Mouse (Mus musculus) liver, embryonic 11.5 days (tissue): Measurements from ENCODE around the gene H2afy2. TPM values are rescaled to one million over a fixed set of nuclear protein-coding genes. Genes with fewer than 3 reads are reported as not detected.

ENCODE experiments used
- ATAC-seq: fragments of 200-750 bp; cut with Nextera tagmentation; replicated peaks from 2 replicates; pipeline ENCODE4 v1.8.0; 2017; ENCODE audit warnings: moderate number of reproducible peaks, mild to moderate bottlenecking, moderate TSS enrichment, moderate library complexity; ENCODE audit not compliant: low FRiP score
- DNase-seq: peaks from one replicate; pipeline ENCODE4 v3.0.0-alpha.2; 2017; ENCODE audit warnings: low spot score
- H3K27ac ChIP-seq: fragments of 300-500 bp; sonication (generic); 2 replicates; pipeline ENCODE4 v1.5.1; 2014; ENCODE audit warnings: mild to moderate bottlenecking, low read depth, low read length, control low read depth
- H3K27me3 ChIP-seq: fragments of 300-500 bp; sonication (generic); replicated peaks from 2 replicates; pipeline ENCODE4 v1.6.1; 2014; ENCODE audit warnings: low read length, mixed read lengths; ENCODE audit not compliant: control insufficient read depth, insufficient read depth
- H3K36me3 ChIP-seq: fragments of 300-500 bp; sonication (generic); 2 replicates; pipeline ENCODE4 v1.6.1; 2014; ENCODE audit warnings: mild to moderate bottlenecking, low read length, moderate library complexity, mixed read lengths; ENCODE audit not compliant: control insufficient read depth, insufficient read depth
- H3K4me1 ChIP-seq: fragments of 300-500 bp; sonication (generic); replicated peaks from 2 replicates; pipeline ENCODE4 v1.6.1; 2014; ENCODE audit warnings: low read length, mixed read lengths; ENCODE audit not compliant: control insufficient read depth, insufficient read depth
- H3K4me2 ChIP-seq: fragments of 300-500 bp; sonication (generic); 2 replicates; pipeline ENCODE4 v1.6.1; 2014; ENCODE audit warnings: mild to moderate bottlenecking, control low read depth, moderate library complexity
- H3K4me3 ChIP-seq: fragments of 300-500 bp; sonication (generic); 2 replicates; pipeline ENCODE4 v1.5.1; 2014; ENCODE audit warnings: low read depth, low read length, control low read depth
- H3K9ac ChIP-seq: fragments of 300-500 bp; sonication (generic); 2 replicates; pipeline ENCODE4 v1.6.1; 2014; ENCODE audit warnings: low read depth, low read length, control low read depth
- H3K9me3 ChIP-seq: fragments of 300-500 bp; sonication (generic); 2 replicates; pipeline ENCODE4 v1.6.1; 2016; ENCODE audit warnings: low read length, inconsistent platforms, mixed read lengths; ENCODE audit not compliant: control insufficient read depth
- WGBS: fragments of 180-500 bp; shearing (Covaris S2); extraction: QIAGEN DNeasy Blood & Tissue Kit; methylation state at CpG from one replicate; pipeline ENCODE4 v1.1.7; 2014; 5-methylcytosine and 5-hydroxymethylcytosine counted together
- microRNA-seq: library from miRNA; unstranded; fragments of <30 nt; microRNA quantifications from one replicate; pipeline ENCODE4, GENCODE M21; 2017; ENCODE audit warnings: borderline number of aligned reads
- polyA plus RNA-seq: library from polyadenylated mRNA; unstranded; fragments of >200 nt; fragmentation: Nextera tagmentation; extraction: Ambion mirVana; gene quantifications from 2 replicates; pipeline ENCODE4 v1.2.1, GENCODE M21; 2014

Gene H2afy2
- polyA plus RNA-seq, 1 experiment from 2014 or later, result 43.8 TPM

GRCm38 (mm10) chr10:61693563-61693962 is 90.4 kb downstream of the H2afy2 start:
- Histone ChIP-seq H3K4me1 (peaks cover 15% of the 10 kb centered on the region), H3K36me3 (peaks cover 36% of the 10 kb centered on the region), H3K27ac (no peak overlapping the region; the same call in 1 of the 2 replicates), H3K4me2 (no peak overlapping the region), H3K4me3 (no peak overlapping the region), H3K9me3 (no peaks in the 10 kb centered on the region), H3K27me3 (no peaks in the 10 kb centered on the region), H3K9ac (no peak overlapping the region)
- ATAC-seq (no peak), DNase-seq (no peak)
- WGBS, result 70% methylated on average over 4 of the region's 4 CpGs

- DNase-seq, result no peak
- 86% methylated on average over 8 of the region's 8 CpGs for WGBS
Observed at GRCm38 (mm10) chr10:61689405-61689804, 94.5 kb downstream of the H2afy2 start.

More at GRCm38 (mm10) chr10:61689405-61689804, 94.5 kb downstream of the H2afy2 start:
- Histone ChIP-seq H3K27ac (no peak overlapping the region), H3K9ac (no peak overlapping the region), H3K4me1 (no peaks in the 10 kb centered on the region), H3K4me2 (no peak overlapping the region), H3K36me3 (peaks cover 63% of the 10 kb centered on the region), H3K4me3 (no peak overlapping the region), H3K27me3 (no peaks in the 10 kb centered on the region), H3K9me3 (no peaks in the 10 kb centered on the region)
- no peak for ATAC-seq

Small RNAs within 50 kb of the gene (microRNA-seq; reads per million reads assigned to microRNA genes)
- not detected for gene Mir5108

Other genes starting within 250 kb of the H2afy2 start
- gene Npffr1, start 188.7 kb downstream of the H2afy2 start, polyA plus RNA-seq, result 0.10 TPM in 1 of 2 replicates, not detected in the other
- gene Ppa1, start 135.6 kb downstream of the H2afy2 start, polyA plus RNA-seq, result 218 and 237 TPM in 2 replicates
- 166 and 177 TPM in 2 replicates for gene Sar1a, start 103.8 kb downstream of the H2afy2 start, polyA plus RNA-seq
- gene Tysnd1, start 88.6 kb downstream of the H2afy2 start, polyA plus RNA-seq, result 39.0 and 47.4 TPM in 2 replicates
- 9.1 and 9.3 TPM in 2 replicates for gene Aifm2, start 68.9 kb downstream of the H2afy2 start, polyA plus RNA-seq
- 4.0 and 4.6 TPM in 2 replicates for gene Col13a1, start 195.0 kb upstream of the H2afy2 start, polyA plus RNA-seq